Mouse (Mus musculus): ENCODE measurements at regions not wholly inside any gene's neighbourhood (a gene's known extent, or its start where the extent isn't known, plus 50 kb on each side); places are given as distances from the start of the nearest gene placed in this dataset.

- in situ Hi-C loops (cut with MboI, MseI), result no loop called here
Measured at GRCm38 (mm10) chr19:14035371-14035770, 122.0 kb downstream of the Olfr1505 start.

- in situ Hi-C loops (cut with MboI, MseI), result no loop called here
Measured at GRCm38 (mm10) chr19:14035785-14036184, 122.5 kb downstream of the Olfr1505 start.

- in situ Hi-C loops (cut with MboI, MseI), result no loop called here
Measured at GRCm38 (mm10) chr19:14036750-14037149, 123.4 kb downstream of the Olfr1505 start.

- in situ Hi-C loops (cut with MboI, MseI), result no loop called here
Measured at GRCm38 (mm10) chr19:14042753-14043152, 129.4 kb downstream of the Olfr1505 start.

- in situ Hi-C loops (cut with MboI, MseI), result no loop called here
Measured at GRCm38 (mm10) chr19:14045456-14045855, 132.1 kb downstream of the Olfr1505 start.

- in situ Hi-C loops (cut with MboI, MseI), result no loop called here
Measured at GRCm38 (mm10) chr19:14052052-14052451, 138.7 kb downstream of the Olfr1505 start.

- in situ Hi-C loops (cut with MboI, MseI), result loop anchor here (5.0 to 10.0 kb wide), 2 partner anchors 88 to 1566 kb away; no protein-coding TSS in a partner anchor
Measured at GRCm38 (mm10) chr19:14080538-14080937, 167.2 kb downstream of the Olfr1505 start.

- in situ Hi-C loops (cut with MboI, MseI), result loop anchor here (5.0 to 10.0 kb wide), 2 partner anchors 92 to 1570 kb away; no protein-coding TSS in a partner anchor
Measured at GRCm38 (mm10) chr19:14084726-14085125, 171.4 kb downstream of the Olfr1505 start.

GRCm38 (mm10) chr19:14090106-14090505 is 176.8 kb downstream of the Olfr1505 start:
- in situ Hi-C loops (cut with MboI, MseI), result no loop called here

GRCm38 (mm10) chr19:14094191-14094590 is 180.9 kb downstream of the Olfr1505 start:
- in situ Hi-C loops (cut with MboI, MseI), result no loop called here

GRCm38 (mm10) chr19:14096187-14096586 is 182.9 kb downstream of the Olfr1505 start:
- in situ Hi-C loops (cut with MboI, MseI), result no loop called here

- in situ Hi-C loops (cut with MboI, MseI), result no loop called here
Measured at GRCm38 (mm10) chr19:14109091-14109490, 195.8 kb downstream of the Olfr1505 start.

GRCm38 (mm10) chr19:14123348-14124113 is 210.2 kb downstream of the Olfr1505 start:
- in situ Hi-C loops (cut with MboI, MseI), result loop anchor here (10.0 kb wide), 1 partner anchor 1291 kb away; no protein-coding TSS in a partner anchor

GRCm38 (mm10) chr19:14124250-14124827 is 211.0 kb downstream of the Olfr1505 start:
- in situ Hi-C loops (cut with MboI, MseI), result loop anchor here (10.0 kb wide), 1 partner anchor 1290 kb away; no protein-coding TSS in a partner anchor

- in situ Hi-C loops (cut with MboI, MseI), result loop anchor here (10.0 kb wide), 1 partner anchor 1290 kb away; no protein-coding TSS in a partner anchor
Measured at GRCm38 (mm10) chr19:14124986-14125385, 211.7 kb downstream of the Olfr1505 start.

GRCm38 (mm10) chr19:14128397-14129209 is 215.3 kb downstream of the Olfr1505 start:
- in situ Hi-C loops (cut with MboI, MseI), result loop anchor here (10.0 kb wide), 1 partner anchor 1286 kb away; no protein-coding TSS in a partner anchor

GRCm38 (mm10) chr19:14161217-14161616 is 247.9 kb downstream of the Olfr1505 start:
- in situ Hi-C loops (cut with MboI, MseI), result no loop called here

- in situ Hi-C loops (cut with MboI, MseI), result no loop called here
Measured at GRCm38 (mm10) chr19:14162773-14163172, 249.4 kb downstream of the Olfr1505 start.

- in situ Hi-C loops (cut with MboI, MseI), result no loop called here
Measured at GRCm38 (mm10) chr19:14165775-14166174, 252.4 kb downstream of the Olfr1505 start.

GRCm38 (mm10) chr19:14180244-14180643 is 266.9 kb downstream of the Olfr1505 start:
- in situ Hi-C loops (cut with MboI, MseI), result loop anchor here (10.0 kb wide), 1 partner anchor 65 kb away; no protein-coding TSS in a partner anchor

GRCm38 (mm10) chr19:14180956-14181355 is 267.6 kb downstream of the Olfr1505 start:
- in situ Hi-C loops (cut with MboI, MseI), result loop anchor here (10.0 kb wide), 1 partner anchor 64 kb away; no protein-coding TSS in a partner anchor
